Mouse (Mus musculus) liver, postnatal 0 days (tissue): Measurements from ENCODE around the gene Sorl1.

Source experiments
- CTCF ChIP-seq: sonication (generic); IDR thresholded peaks from 2 replicates; pipeline ENCODE4 v1.5.1; 2016; ENCODE audit warnings: antibody characterized with exemption, low read depth
- EP300 ChIP-seq: IDR thresholded peaks from 2 replicates; pipeline ENCODE4 v1.6.1; 2016; ENCODE audit warnings: antibody characterized with exemption, low read depth, mild to moderate bottlenecking

- TF ChIP-seq CTCF (no peak), EP300 (no peak)
Measured at GRCm38 (mm10) chr9:42067950-42068349, 56.1 kb downstream of the Sorl1 start.
